Mouse (Mus musculus) liver, embryonic 16.5 days (tissue): ENCODE data around the gene Pla2g3. TPM values are rescaled to one million over a fixed set of nuclear protein-coding genes. Genes with fewer than 3 reads are reported as not detected.

ENCODE experiments used
- ATAC-seq: fragments of 200-750 bp; cut with Nextera tagmentation; 2 replicates; pipeline ENCODE4 v1.8.0; 2017; ENCODE audit warnings: low read depth, mild to moderate bottlenecking, moderate number of reproducible peaks, moderate library complexity
- H3K27ac ChIP-seq: fragments of 300-500 bp; sonication (generic); 2 replicates; pipeline ENCODE4 v1.5.1; 2014; ENCODE audit warnings: mild to moderate bottlenecking, low read length
- H3K27me3 ChIP-seq: fragments of 300-500 bp; sonication (generic); 2 replicates; pipeline ENCODE4 v1.6.1; 2014; ENCODE audit warnings: low read depth, low read length, mixed read lengths; ENCODE audit not compliant: control insufficient read depth, insufficient read depth
- H3K36me3 ChIP-seq: fragments of 300-500 bp; sonication (generic); 2 replicates; pipeline ENCODE4 v1.6.1; 2014; ENCODE audit warnings: mild to moderate bottlenecking; ENCODE audit not compliant: control insufficient read depth, insufficient read depth
- H3K4me1 ChIP-seq: fragments of 300-500 bp; sonication (generic); 2 replicates; pipeline ENCODE4 v1.6.1; 2014; ENCODE audit warnings: low read depth, low read length, mixed read lengths; ENCODE audit not compliant: control insufficient read depth
- H3K4me2 ChIP-seq: fragments of 300-500 bp; sonication (generic); 2 replicates; pipeline ENCODE4 v1.6.1; 2014; ENCODE audit warnings: low read depth, low read length, mixed read lengths
- H3K4me3 ChIP-seq: fragments of 300-500 bp; sonication (generic); 2 replicates; pipeline ENCODE4 v1.5.1; 2014; ENCODE audit warnings: low read depth, mild to moderate bottlenecking, low read length
- H3K9ac ChIP-seq: fragments of 300-500 bp; sonication (generic); 2 replicates; pipeline ENCODE4 v1.6.1; 2014; ENCODE audit warnings: low read depth, low read length
- H3K9me3 ChIP-seq: fragments of 300-500 bp; sonication (generic); replicated peaks from 2 replicates; pipeline ENCODE4 v1.6.1; 2016; ENCODE audit warnings: low read length; ENCODE audit not compliant: control insufficient read depth
- WGBS: fragments of 180-500 bp; shearing (Covaris S2); extraction: QIAGEN DNeasy Blood & Tissue Kit; methylation state at CpG from one replicate; pipeline ENCODE4 v1.1.7; 2014; ENCODE audit not compliant: insufficient replicate concordance; 5-methylcytosine and 5-hydroxymethylcytosine counted together
- polyA plus RNA-seq: library from polyadenylated mRNA; unstranded; fragments of >200 nt; fragmentation: Nextera tagmentation; extraction: Ambion mirVana; gene quantifications from 2 replicates; pipeline ENCODE4 v1.2.1, GENCODE M21; 2015

The Pla2g3 gene
- polyA plus RNA-seq, 1 experiment from 2014 or later = 0.09 TPM

DNA sequence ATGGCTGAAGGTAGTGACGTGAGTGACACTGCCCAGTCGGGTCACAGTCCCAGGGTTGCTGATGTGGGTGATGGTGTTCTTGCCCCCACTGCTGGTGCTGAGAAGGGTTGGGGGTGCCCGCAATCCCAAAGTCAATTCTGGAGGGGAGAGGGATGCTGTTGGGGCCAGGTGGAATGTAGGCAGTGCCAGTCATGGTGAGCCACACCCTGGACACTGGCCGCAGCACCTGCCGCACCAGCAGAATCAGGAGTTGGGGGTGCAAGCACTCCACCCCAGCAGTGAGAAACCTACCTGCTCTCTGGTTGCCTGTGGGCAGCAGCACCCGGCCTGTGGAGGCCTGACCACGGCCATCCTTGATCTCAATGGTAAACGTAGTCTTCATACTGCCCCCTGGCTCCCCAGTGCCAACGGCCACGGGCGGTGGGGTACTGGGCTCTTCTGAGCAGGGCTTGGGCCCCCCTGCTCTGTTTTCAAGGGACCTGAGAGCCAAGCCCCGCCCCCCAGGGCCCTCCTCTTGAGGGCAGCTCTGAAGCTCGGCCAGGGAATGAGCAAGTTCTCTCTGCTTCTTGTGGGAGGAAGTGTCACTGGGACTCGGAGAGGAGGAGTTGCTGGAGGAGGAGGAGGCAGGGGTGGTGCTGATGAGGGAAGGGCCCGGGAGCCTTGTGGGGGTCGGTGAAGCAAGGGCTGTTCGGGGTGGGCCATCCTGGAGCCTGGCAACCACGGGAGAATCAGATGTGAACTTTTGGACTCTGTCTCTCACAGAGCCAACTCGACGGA is 41.6 kb downstream of the Pla2g3 start:
- Histone ChIP-seq H3K27ac (no peak overlapping the region), H3K27me3 (no peaks in the 10 kb centered on the region), H3K4me3 (no peak overlapping the region), H3K36me3 (no peaks in the 10 kb centered on the region; the same call in 1 of the 2 replicates), H3K9ac (no peak overlapping the region), H3K4me2 (no peak overlapping the region), H3K4me1 (no peaks in the 10 kb centered on the region), H3K9me3 (no peaks in the 10 kb centered on the region)
- ATAC-seq = no peak
- WGBS = 59% methylated on average over 20 of the region's 20 CpGs

DNA sequence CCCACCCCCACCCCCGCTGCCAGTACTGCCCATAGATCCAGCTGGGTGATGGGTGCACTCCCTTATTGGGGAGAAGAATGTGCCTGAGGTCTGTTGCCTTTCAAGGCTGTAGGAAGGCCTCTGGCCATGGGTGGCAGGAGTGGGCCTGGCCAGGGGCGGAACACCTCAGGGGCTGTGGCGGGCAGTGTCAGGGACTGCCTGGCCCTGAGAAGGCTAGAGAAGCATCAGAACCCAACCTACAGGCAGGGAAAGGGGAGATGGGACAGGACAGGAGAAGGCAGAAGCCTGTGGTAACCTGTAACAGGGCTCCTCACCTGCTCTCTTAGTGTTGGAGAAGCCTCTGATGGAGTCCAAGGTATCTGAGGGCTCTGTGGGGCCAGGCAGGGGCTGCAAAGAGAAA is 42.6 kb downstream of the Pla2g3 start:
- H3K27me3 ChIP-seq = no peaks in the 10 kb centered on the region
- 60% methylated on average over 3 of the region's 3 CpGs for WGBS
- H3K9ac ChIP-seq = no peak overlapping the region
- H3K4me3 ChIP-seq = no peak overlapping the region
- H3K27ac ChIP-seq = no peak overlapping the region
- no peak for ATAC-seq
- no peaks in the 10 kb centered on the region for H3K9me3 ChIP-seq
- H3K36me3 ChIP-seq = no peaks in the 10 kb centered on the region; the same call in 1 of the 2 replicates
- H3K4me2 ChIP-seq = no peak overlapping the region
- peaks cover 8% of the 10 kb centered on the region for H3K4me1 ChIP-seq

DNA sequence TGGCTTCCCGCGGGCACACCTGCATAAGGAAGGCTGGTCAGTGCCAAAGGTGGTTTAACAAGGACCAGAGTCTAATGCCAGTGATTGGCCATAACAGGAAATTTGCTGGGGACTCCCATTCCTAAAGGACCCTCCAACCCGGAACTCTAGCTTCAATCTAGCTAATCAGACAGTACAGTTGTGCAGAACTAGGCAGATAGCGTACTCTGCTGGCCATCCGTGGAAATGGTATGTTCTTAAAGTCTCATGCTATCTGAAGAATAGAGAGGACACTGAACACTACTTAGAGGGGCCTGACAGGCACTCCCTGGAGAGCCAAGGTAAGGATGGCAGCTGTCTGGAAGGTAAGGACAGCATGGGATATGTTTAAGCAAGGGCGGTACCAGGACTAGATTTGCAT is 43.5 kb downstream of the Pla2g3 start:
- no peak overlapping the region for H3K4me2 ChIP-seq
- no peak overlapping the region for H3K27ac ChIP-seq
- 67% methylated on average over 6 of the region's 6 CpGs for WGBS
- no peak overlapping the region for H3K4me3 ChIP-seq
- no peak overlapping the region for H3K9ac ChIP-seq
- H3K9me3 ChIP-seq = no peaks in the 10 kb centered on the region
- no peaks in the 10 kb centered on the region for H3K27me3 ChIP-seq
- H3K4me1 ChIP-seq = peaks cover 14% of the 10 kb centered on the region
- ATAC-seq = no peak
- no peaks in the 10 kb centered on the region; the same call in 1 of the 2 replicates for H3K36me3 ChIP-seq

DNA sequence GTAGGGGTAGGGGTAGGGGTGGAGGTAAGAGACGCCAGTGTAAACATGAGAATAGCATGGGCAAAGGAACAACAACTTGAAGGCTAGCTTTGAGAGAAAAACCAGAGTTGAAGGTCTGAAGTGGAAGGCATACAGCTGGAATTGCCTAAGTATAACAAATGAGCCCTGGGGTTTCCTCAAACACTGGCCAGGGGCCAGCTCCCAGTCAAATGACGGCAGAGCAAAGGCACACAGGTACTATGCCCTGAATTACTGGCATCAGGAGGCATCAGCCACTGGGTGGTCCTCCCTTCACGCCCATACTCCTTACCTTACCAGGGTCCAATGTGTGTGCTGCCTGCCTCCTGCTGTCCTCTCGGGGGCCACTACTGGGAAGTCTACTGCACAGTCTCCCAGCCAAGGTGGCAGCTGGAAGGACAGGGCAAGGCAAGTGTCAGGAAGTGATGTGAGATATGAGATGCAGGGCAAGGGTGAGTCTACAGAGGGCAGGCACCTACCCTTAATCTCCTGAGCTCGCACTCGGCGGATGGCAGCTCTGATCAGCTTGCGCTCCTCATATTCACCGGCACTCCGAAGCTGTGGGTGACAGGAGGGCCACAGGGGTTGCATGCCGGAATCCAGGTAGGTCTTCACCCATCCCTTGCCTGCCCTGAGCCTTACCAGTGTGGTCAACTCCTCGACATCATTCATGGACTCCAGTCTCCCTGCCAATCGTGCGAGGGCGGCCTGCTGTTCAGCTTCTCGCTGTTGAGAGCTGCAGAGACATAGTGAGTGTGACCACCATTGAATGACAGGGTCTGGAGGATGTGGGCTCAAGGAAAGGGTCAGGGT is 44.2 kb downstream of the Pla2g3 start:
- Histone ChIP-seq H3K9me3 (no peaks in the 10 kb centered on the region), H3K27me3 (no peaks in the 10 kb centered on the region), H3K4me2 (no peak overlapping the region), H3K36me3 (no peaks in the 10 kb centered on the region; the same call in 1 of the 2 replicates), H3K27ac (no peak overlapping the region), H3K4me3 (no peak overlapping the region), H3K4me1 (peaks cover 17% of the 10 kb centered on the region), H3K9ac (no peak overlapping the region)
- no peak for ATAC-seq
- 73% methylated on average over 16 of the region's 16 CpGs for WGBS

DNA sequence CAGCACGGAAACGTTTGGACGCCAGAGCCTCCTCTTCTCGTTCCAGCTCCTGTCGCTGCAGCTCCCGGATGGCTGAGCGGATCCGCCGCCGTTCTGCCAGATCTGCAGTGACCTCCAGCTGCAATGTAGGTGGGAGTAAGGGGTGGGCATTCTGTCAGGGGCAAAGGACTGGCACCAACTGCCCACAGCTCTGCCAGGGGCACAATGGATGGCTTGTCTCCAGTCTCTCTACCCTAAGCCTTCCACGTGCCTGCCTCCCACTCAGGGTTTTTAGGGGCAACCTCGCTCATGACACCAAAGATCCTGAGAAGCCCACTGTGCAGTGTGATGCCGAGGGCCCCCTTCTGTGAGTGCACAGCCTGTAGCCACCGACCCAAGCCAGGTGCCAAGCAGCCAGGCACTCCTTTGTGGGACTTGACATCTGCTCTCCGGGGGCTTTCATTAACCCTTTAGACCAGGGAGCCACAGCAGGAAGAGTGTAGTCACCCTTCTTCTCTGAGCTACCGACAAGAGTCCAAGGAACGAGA is 45.4 kb downstream of the Pla2g3 start:
- no peaks in the 10 kb centered on the region; the same call in 1 of the 2 replicates for H3K36me3 ChIP-seq
- H3K27ac ChIP-seq = no peak overlapping the region
- 78% methylated on average over 17 of the region's 17 CpGs for WGBS
- no peaks in the 10 kb centered on the region for H3K9me3 ChIP-seq
- no peak for ATAC-seq
- H3K27me3 ChIP-seq = no peaks in the 10 kb centered on the region
- no peak overlapping the region for H3K4me3 ChIP-seq
- H3K4me2 ChIP-seq = no peak overlapping the region
- no peak overlapping the region for H3K9ac ChIP-seq
- H3K4me1 ChIP-seq = peaks cover 26% of the 10 kb centered on the region

GRCm38 (mm10) chr11:3534956-3535355 is 46.9 kb downstream of the Pla2g3 start:
- no peak for ATAC-seq
- Histone ChIP-seq H3K4me2 (peak overlapping the region; percentile 77), H3K9ac (no peak overlapping the region), H3K9me3 (no peaks in the 10 kb centered on the region), H3K27me3 (no peaks in the 10 kb centered on the region), H3K36me3 (no peaks in the 10 kb centered on the region; the same call in 1 of the 2 replicates), H3K4me3 (no peak overlapping the region), H3K4me1 (peaks cover 32% of the 10 kb centered on the region), H3K27ac (no peak overlapping the region; the same call in 1 of the 2 replicates)
- WGBS = 16% methylated on average over 8 of the region's 8 CpGs

GRCm38 (mm10) chr11:3535406-3535986 is 47.4 kb downstream of the Pla2g3 start:
- Histone ChIP-seq H3K27ac (peak overlapping the region; percentile 76), H3K9ac (peak overlapping the region; percentile 58), H3K4me3 (peak overlapping the region; percentile 61), H3K9me3 (no peaks in the 10 kb centered on the region), H3K36me3 (no peaks in the 10 kb centered on the region; the same call in 1 of the 2 replicates), H3K4me1 (peaks cover 32% of the 10 kb centered on the region), H3K4me2 (peak overlapping the region; percentile 77), H3K27me3 (no peaks in the 10 kb centered on the region)
- WGBS = under 1% methylated on average over 36 of the region's 36 CpGs
- ATAC-seq = peak; percentile 71

DNA sequence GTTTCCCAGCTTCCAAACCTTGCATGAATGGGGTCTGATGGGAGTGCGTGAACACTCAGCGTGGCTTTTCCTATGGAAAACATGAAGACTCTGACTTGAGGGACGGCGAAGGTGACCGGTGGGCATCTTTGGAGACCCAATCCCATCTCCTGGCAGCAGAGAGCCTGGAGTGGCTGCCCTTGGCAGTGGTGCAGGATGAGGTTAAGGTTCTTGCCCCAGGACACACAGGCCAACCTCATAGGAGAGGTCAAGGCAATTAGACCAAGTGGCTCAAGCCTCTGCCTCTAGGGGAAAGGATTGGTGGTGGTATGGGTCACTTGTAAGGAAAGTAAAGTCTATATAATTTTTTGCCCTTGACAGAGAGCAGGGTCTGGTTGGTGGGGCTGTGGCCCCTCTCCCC is 48.0 kb downstream of the Pla2g3 start:
- peak overlapping the region; percentile 76 for H3K27ac ChIP-seq
- H3K9me3 ChIP-seq = no peaks in the 10 kb centered on the region
- H3K9ac ChIP-seq = peak overlapping the region; percentile 58
- 33% methylated on average over 5 of the region's 5 CpGs for WGBS
- H3K4me2 ChIP-seq = peak overlapping the region; percentile 77
- no peak for ATAC-seq
- H3K4me1 ChIP-seq = peaks cover 32% of the 10 kb centered on the region
- H3K27me3 ChIP-seq = no peaks in the 10 kb centered on the region
- no peaks in the 10 kb centered on the region; the same call in 1 of the 2 replicates for H3K36me3 ChIP-seq
- peak overlapping the region; percentile 61 for H3K4me3 ChIP-seq
